Mouse (Mus musculus) embryo, embryonic 11.5 days (tissue): ENCODE results near the gene Mylip.

ENCODE experiments used
- DNase-seq: peaks from one replicate; pipeline ENCODE4 v3.0.0-alpha.2; 2012; ENCODE audit warnings: low read depth, low spot score

Gene Mylip

GRCm38 (mm10) chr13:45390962-45391853 lies 1.7 kb downstream of the Mylip start:
- no peak for DNase-seq

GRCm38 (mm10) chr13:45391854-45392454 lies 2.4 kb downstream of the Mylip start:
- no peak for DNase-seq

GRCm38 (mm10) chr13:45394221-45394768 lies 4.8 kb downstream of the Mylip start:
- DNase-seq = no peak

- DNase-seq = no peak
Measured at GRCm38 (mm10) chr13:45396724-45397123, 7.2 kb downstream of the Mylip start.

- DNase-seq = no peak
Measured at GRCm38 (mm10) chr13:45397240-45397639, 7.7 kb downstream of the Mylip start.

GRCm38 (mm10) chr13:45397896-45398805 lies 8.6 kb downstream of the Mylip start:
- DNase-seq = no peak

GRCm38 (mm10) chr13:45400700-45401099 lies 11.2 kb downstream of the Mylip start:
- DNase-seq = no peak

GRCm38 (mm10) chr13:45401816-45402215 lies 12.3 kb downstream of the Mylip start:
- DNase-seq = no peak

- DNase-seq = no peak
Measured at GRCm38 (mm10) chr13:45402316-45403039, 12.9 kb downstream of the Mylip start.

GRCm38 (mm10) chr13:45404269-45404668 lies 14.7 kb downstream of the Mylip start:
- no peak for DNase-seq

GRCm38 (mm10) chr13:45405194-45405810 lies 15.8 kb downstream of the Mylip start:
- no peak for DNase-seq

GRCm38 (mm10) chr13:45406289-45406688 lies 16.7 kb downstream of the Mylip start:
- DNase-seq = no peak

GRCm38 (mm10) chr13:45406703-45407102 lies 17.2 kb downstream of the Mylip start:
- no peak for DNase-seq

- no peak for DNase-seq
Measured at GRCm38 (mm10) chr13:45410936-45411335, 21.4 kb downstream of the Mylip start.

GRCm38 (mm10) chr13:45413066-45413465 lies 23.5 kb downstream of the Mylip start:
- no peak for DNase-seq

- DNase-seq = no peak
Measured at GRCm38 (mm10) chr13:45414031-45414430, 24.5 kb downstream of the Mylip start.

GRCm38 (mm10) chr13:45416621-45417057 lies 27.1 kb downstream of the Mylip start:
- no peak for DNase-seq

- DNase-seq = no peak
Measured at GRCm38 (mm10) chr13:45418986-45419385, 29.4 kb downstream of the Mylip start.

- DNase-seq = no peak
Measured at GRCm38 (mm10) chr13:45422251-45422650, 32.7 kb downstream of the Mylip start.

- DNase-seq = no peak
Measured at GRCm38 (mm10) chr13:45422709-45423108, 33.2 kb downstream of the Mylip start.
